Mouse (Mus musculus) embryonic facial prominence, embryonic 10.5 days (tissue): ENCODE data around the gene Rsph10b. TPM values are rescaled to one million over a fixed set of nuclear protein-coding genes. Genes with fewer than 3 reads are reported as not detected.

Source experiments
- DNase-seq: peaks from one replicate; pipeline ENCODE4 v3.0.0-alpha.2; 2017; ENCODE audit warnings: low spot score
- H3K27ac ChIP-seq: fragments of 300-500 bp; sonication (generic); replicated peaks from 2 replicates; pipeline ENCODE4 v1.5.1; 2016; ENCODE audit warnings: mild to moderate bottlenecking
- H3K27me3 ChIP-seq: fragments of 300-500 bp; sonication (generic); replicated peaks from 2 replicates; pipeline ENCODE4 v1.6.1; 2016; ENCODE audit warnings: low read depth, mild to moderate bottlenecking; ENCODE audit not compliant: poor library complexity, severe bottlenecking
- H3K36me3 ChIP-seq: fragments of 300-500 bp; sonication (generic); replicated peaks from 2 replicates; pipeline ENCODE4 v1.6.1; 2016; ENCODE audit warnings: mild to moderate bottlenecking, moderate library complexity
- H3K4me1 ChIP-seq: fragments of 300-500 bp; sonication (generic); 2 replicates; pipeline ENCODE4 v1.6.1; 2016
- H3K4me3 ChIP-seq: fragments of 300-500 bp; sonication (generic); 2 replicates; pipeline ENCODE4 v1.5.1; 2016; ENCODE audit warnings: mild to moderate bottlenecking, moderate library complexity
- H3K9me3 ChIP-seq: fragments of 300-500 bp; sonication (generic); 2 replicates; pipeline ENCODE4 v1.6.1; 2016; ENCODE audit warnings: mild to moderate bottlenecking
- WGBS: fragments of 180-500 bp; shearing (Covaris S2); methylation state at CpG from one replicate; pipeline ENCODE4 v1.1.7; 2016; 5-methylcytosine and 5-hydroxymethylcytosine counted together
- polyA plus RNA-seq: library from polyadenylated mRNA; unstranded; fragments of >200 nt; fragmentation: Nextera tagmentation; extraction: Ambion mirVana; gene quantifications from 2 replicates; pipeline ENCODE4 v1.2.1, GENCODE M21; 2016

Rsph10b gene
- polyA plus RNA-seq, 1 experiment from 2014 or later = 1.2 TPM

DNA sequence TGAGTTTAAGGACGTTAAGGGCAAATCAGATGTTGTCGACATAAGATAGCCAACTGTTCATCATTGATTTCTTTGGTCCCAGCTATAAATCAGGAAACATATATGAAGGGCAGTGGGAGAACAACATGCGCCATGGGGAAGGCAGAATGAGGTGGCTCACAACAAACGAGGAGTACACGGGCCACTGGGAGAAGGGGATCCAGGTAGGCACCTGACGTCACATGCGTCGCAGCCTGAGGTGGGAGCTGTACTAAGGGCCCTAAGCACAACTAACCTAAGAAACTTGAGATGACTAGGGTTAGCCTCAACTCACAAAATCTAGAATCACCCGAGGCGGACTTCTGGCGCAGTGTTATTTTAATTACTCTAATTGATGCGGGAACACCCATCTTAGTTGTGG lies 15.5 kb downstream of the Rsph10b start:
- H3K27ac ChIP-seq = no peak overlapping the region
- no peaks in the 10 kb centered on the region for H3K4me1 ChIP-seq
- H3K4me3 ChIP-seq = no peak overlapping the region
- no peak for DNase-seq
- H3K36me3 ChIP-seq = no peaks in the 10 kb centered on the region
- 89% methylated on average over 12 of the region's 12 CpGs for WGBS
- H3K27me3 ChIP-seq = no peaks in the 10 kb centered on the region
- no peaks in the 10 kb centered on the region for H3K9me3 ChIP-seq

DNA sequence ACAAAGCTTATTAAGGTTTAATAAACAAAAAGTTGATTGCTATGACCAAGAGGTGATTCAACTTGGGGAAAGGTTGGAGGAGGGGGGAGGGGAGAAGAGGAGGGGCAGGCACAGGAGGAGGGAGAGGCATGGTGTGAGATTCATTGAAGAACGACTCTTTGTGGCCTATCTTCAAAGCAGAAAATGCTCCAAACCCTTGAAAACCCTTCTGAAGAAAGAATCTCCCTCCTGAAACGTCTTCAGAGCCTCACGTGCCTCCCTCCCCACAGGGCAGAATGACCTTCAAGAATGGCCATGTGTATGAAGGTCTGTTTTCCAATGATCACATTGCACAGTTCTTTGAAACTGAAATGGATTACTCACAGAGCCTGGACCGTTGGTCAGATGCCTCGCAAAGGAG lies 17.2 kb downstream of the Rsph10b start:
- Histone ChIP-seq H3K27me3 (no peaks in the 10 kb centered on the region), H3K4me1 (no peaks in the 10 kb centered on the region), H3K4me3 (no peak overlapping the region), H3K27ac (no peak overlapping the region), H3K9me3 (no peaks in the 10 kb centered on the region), H3K36me3 (no peaks in the 10 kb centered on the region)
- WGBS = 42% methylated on average over 5 of the region's 5 CpGs
- no peak for DNase-seq

DNA sequence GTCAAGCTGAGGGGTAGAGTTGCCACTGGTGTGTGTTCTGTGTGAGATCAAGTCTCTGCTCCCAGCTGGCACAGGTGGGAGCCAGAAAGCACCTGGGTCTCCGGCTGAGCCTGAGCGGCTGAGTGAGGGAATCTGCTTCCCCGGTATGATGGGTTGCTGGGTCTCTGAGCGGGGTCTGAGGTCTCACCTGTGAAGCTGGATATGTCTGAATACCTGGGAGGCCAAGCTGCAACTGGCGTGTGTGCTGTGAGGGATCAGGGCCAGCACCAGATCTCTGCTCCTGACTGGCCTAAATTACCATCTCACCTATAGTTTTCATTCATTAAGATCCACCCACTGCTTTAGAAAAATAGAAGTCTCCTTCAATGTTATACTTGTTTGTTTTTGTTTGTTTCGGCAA lies 24.3 kb downstream of the Rsph10b start:
- H3K36me3 ChIP-seq = no peaks in the 10 kb centered on the region
- WGBS = 91% methylated on average over 6 of the region's 6 CpGs
- no peak for DNase-seq
- no peaks in the 10 kb centered on the region for H3K27me3 ChIP-seq
- H3K4me1 ChIP-seq = no peaks in the 10 kb centered on the region
- H3K27ac ChIP-seq = no peak overlapping the region
- H3K4me3 ChIP-seq = no peak overlapping the region
- H3K9me3 ChIP-seq = peaks cover 3% of the 10 kb centered on the region

DNA sequence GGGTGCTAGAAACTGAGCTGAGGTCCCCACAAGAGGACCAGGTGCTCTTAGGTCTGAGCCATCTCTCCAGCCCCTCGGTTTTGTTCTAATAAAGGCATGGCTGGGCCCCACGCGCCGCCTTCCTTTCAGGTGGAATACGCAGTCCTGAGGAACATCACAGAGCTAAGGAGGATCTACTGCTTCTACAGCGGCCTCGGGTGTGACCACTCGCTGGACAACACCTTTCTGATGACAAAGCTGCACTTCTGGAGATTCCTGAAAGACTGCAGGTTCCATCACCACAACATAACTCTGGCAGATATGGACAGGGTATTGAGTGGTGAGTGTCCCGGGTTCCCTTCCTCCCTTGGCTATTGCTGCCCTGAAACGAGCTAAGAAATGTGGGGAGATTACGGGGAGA lies 26.7 kb downstream of the Rsph10b start:
- H3K27me3 ChIP-seq = no peaks in the 10 kb centered on the region
- no peak for DNase-seq
- H3K4me1 ChIP-seq = no peaks in the 10 kb centered on the region
- H3K4me3 ChIP-seq = no peak overlapping the region
- no peaks in the 10 kb centered on the region for H3K36me3 ChIP-seq
- no peak overlapping the region for H3K27ac ChIP-seq
- WGBS = 95% methylated on average over 11 of the region's 11 CpGs
- H3K9me3 ChIP-seq = peaks cover 3% of the 10 kb centered on the region

DNA sequence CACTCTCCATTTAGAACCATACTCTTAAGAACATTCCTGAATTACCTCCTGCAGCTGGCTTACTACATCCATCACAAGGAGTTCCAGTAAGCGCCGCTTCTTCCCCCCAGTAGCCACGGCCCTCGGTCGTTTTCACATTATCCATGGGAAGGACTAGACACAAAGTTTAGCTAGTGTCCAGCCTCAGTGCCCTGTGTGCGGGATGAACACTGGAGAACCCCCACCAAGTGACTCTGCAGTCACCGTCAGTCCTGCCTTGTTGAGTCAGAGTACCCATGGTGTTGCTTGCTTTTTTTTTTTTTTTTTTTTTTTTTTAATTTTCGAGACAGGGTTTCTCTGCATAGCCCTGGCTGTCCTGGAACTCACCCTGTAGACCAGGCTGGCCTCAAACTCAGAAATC lies 28.3 kb downstream of the Rsph10b start:
- peaks cover 3% of the 10 kb centered on the region for H3K9me3 ChIP-seq
- no peak overlapping the region for H3K4me3 ChIP-seq
- DNase-seq = no peak
- WGBS = 84% methylated on average over 8 of the region's 8 CpGs
- H3K27ac ChIP-seq = no peak overlapping the region
- no peaks in the 10 kb centered on the region for H3K4me1 ChIP-seq
- H3K27me3 ChIP-seq = no peaks in the 10 kb centered on the region
- H3K36me3 ChIP-seq = no peaks in the 10 kb centered on the region

DNA sequence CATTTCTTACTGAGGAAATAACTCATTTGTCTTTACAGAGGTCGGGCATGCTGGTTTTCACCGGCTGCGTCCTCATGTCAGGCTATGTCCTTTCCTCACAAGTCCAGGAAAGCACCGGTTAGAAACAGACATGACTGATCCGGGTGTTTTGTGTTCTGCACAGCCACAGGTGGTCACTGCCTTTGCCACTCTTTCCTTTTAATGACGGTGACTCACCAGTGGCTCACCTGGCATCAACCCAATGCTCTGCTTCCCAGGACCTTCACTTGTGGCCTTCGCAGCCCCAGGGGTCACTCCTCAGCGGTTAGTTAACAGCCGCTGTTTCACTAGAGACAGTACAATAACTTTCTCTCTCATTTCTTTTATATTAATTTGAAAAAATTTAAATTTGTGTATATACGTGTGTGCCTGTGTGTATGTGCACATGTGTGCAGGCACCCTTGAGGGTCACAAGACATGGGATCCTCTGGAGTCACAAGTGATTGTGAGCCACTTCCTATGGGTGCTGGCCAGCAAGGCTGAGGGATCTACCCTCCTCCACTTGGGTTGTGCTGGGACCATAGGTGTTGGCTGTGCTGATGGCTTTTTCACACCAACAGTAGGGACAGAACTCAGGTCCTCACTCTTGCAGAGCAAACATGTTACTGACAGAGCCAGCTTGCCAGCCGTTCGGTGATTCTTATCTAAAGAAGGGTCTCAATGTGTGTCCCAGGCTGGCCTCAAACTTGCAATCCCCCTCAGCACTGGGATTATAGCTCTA lies 32.9 kb downstream of the Rsph10b start:
- Histone ChIP-seq H3K27me3 (no peaks in the 10 kb centered on the region), H3K4me3 (no peak overlapping the region), H3K4me1 (no peaks in the 10 kb centered on the region), H3K9me3 (no peaks in the 10 kb centered on the region), H3K36me3 (no peaks in the 10 kb centered on the region), H3K27ac (no peak overlapping the region)
- 91% methylated on average over 12 of the region's 12 CpGs for WGBS
- DNase-seq = no peak

DNA sequence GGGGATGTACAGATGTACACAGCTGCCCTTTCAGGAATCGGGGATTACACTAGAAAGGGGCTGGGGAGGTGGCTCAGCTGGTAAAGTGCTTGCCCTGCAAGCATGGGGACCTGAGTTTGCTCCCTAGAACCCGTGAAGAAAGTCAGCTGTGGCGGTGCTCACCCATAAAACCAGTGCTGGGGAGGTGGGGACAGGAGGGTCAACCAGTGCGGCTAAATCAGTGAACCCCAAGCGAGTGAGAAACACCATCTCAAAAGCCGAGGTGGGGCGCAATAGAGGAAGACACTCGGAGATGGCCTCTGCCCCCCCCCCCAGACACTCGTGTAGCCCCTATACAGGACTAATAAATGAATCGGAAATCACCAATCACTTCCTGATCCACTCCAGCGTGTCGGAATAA lies 33.8 kb downstream of the Rsph10b start:
- no peak for DNase-seq
- Histone ChIP-seq H3K9me3 (no peaks in the 10 kb centered on the region), H3K4me1 (no peaks in the 10 kb centered on the region), H3K4me3 (no peak overlapping the region), H3K27ac (no peak overlapping the region), H3K36me3 (no peaks in the 10 kb centered on the region), H3K27me3 (no peaks in the 10 kb centered on the region)
- WGBS = 92% methylated on average over 12 of the region's 12 CpGs

DNA sequence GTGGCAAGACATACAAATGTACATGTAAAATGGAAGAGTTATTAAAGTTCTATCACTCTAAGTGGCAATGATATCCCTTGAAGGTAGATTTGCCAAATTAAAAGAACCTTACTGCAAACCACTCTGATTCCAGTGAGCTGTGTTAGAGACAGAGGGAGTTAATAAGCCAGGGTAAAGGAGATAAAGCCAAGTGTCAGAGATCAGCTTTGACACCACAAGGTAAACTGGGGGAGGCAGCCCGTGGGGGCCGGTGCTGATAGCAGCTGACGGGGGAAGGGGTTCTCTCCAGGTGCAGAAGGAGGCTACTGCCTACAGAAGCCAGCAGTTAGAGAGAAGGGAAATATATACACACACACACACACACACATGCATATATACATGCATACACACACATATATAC lies 39.8 kb downstream of the Rsph10b start:
- H3K9me3 ChIP-seq = no peaks in the 10 kb centered on the region
- H3K27me3 ChIP-seq = no peaks in the 10 kb centered on the region
- H3K4me3 ChIP-seq = no peak overlapping the region
- H3K36me3 ChIP-seq = no peaks in the 10 kb centered on the region
- no peak overlapping the region for H3K27ac ChIP-seq
- 85% methylated on average over 3 of the region's 3 CpGs for WGBS
- H3K4me1 ChIP-seq = no peaks in the 10 kb centered on the region
- DNase-seq = no peak

DNA sequence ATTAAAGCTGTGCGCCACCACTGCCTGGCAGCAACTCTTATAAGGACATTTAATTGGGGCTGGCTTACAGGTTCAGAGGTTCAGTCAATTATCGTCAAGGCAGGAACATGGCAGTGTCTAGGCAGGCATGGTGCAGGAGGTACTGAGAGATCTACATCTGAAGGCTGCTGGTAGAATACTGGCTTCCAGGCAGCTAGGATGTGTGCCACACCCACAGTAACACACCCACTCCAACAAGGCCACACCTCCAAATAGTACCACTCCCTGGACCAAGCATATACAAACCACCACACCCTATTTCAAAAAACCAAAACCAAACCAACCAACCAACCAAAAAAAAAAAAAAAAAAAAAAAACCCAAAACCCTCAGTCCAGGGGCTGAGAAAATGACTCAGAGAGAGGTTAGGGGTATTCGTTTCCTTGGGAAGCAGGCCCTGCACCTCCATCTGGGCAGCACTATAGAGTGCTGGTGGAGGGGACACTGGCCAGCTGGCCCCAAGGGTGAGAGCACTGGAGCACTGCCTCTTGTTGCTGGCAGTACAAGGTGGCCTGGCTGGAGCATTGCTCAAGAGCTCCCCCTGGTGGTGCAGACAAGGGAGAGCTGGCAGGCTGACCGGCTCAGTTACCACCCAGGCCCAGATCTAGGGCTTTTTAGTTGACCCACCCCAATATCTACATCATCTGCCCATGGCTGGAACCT lies 42.2 kb downstream of the Rsph10b start:
- H3K27me3 ChIP-seq = no peaks in the 10 kb centered on the region
- H3K36me3 ChIP-seq = no peaks in the 10 kb centered on the region
- no peaks in the 10 kb centered on the region for H3K9me3 ChIP-seq
- DNase-seq = peak; percentile 85
- H3K27ac ChIP-seq = no peak overlapping the region
- 54% methylated on average over 4 of the region's 4 CpGs for WGBS
- H3K4me3 ChIP-seq = no peak overlapping the region
- no peaks in the 10 kb centered on the region for H3K4me1 ChIP-seq

DNA sequence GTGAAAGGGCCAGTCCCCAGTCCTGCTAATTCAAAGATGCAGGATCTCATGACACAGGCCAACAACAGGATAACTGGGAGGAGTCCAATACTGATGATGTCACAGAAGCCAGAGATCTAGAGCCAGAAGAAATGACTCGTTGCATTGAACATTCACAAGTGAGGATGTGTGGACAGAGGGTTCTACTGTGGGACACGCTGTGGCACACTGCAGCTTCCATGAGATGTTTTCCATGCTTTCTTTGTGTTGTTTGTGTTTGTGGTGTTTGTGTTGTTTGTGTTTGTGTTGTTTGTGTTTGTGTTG lies 42.7 kb downstream of the Rsph10b start:
- WGBS = 68% methylated on average over 2 of the region's 2 CpGs
- no peaks in the 10 kb centered on the region for H3K36me3 ChIP-seq
- DNase-seq = no peak

DNA sequence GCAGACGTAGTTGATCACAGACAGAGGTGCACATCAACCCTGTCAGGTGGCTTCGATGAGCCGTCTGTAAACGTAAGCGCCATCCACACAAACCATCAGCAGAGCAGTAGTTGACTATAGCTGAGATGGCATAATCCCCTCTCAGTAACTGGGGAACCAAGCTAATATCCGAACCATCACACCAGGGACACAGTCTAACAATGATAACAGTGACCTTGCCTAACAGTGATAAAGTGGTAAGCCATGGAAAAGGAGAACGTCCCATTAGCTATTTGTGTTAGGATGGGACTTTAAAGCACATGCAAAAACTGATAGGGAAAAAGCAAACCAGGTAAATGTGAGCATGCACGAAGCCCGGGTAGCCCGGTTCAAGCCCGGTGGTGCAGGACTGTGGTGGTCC lies 43.4 kb downstream of the Rsph10b start:
- no peak for DNase-seq
- 91% methylated on average over 11 of the region's 11 CpGs for WGBS

More for the DNA sequence above, 42.7 kb downstream of the Rsph10b start:
- no peaks in the 10 kb centered on the region for H3K27me3 ChIP-seq
- no peak overlapping the region for H3K27ac ChIP-seq
- no peak overlapping the region for H3K4me3 ChIP-seq
- H3K4me1 ChIP-seq = peaks cover 5% of the 10 kb centered on the region
- H3K9me3 ChIP-seq = no peaks in the 10 kb centered on the region

DNA sequence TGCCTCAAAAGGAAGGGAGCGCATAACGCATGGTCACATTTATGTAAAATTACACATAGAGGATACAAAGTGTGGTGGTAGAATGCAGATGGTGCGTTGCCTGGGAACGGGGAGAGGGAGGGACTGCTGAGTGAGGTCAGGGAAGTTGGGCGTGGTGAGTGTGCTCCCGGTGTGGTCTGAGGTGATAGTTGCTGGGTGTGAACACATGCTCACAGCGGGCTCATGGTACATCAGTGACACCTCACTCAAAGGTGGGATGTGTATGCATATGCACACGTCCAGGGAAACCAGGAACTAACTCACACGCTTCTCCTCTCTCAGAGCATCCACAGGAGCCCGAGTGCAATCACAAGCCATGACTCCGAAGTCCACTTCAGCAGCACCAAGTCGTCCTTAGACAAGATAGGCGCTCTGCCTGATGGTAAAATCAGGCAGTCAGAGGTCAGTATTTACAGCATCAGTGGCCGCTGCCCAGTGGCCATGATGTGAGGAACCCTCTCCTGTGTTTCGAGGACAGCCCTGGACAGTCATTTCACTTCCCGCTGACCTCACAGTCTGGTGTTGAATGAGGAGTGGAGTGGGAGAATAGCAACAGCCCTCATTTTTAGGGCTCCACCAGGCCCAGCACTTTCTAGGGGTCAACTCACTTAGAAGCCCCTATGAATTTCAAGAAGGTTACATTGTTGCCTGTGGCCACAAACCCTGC lies 44.0 kb downstream of the Rsph10b start:
- peaks cover 14% of the 10 kb centered on the region for H3K4me1 ChIP-seq
- no peaks in the 10 kb centered on the region for H3K9me3 ChIP-seq
- H3K27me3 ChIP-seq = no peaks in the 10 kb centered on the region
- no peak overlapping the region for H3K27ac ChIP-seq
- H3K4me3 ChIP-seq = no peak overlapping the region
- 84% methylated on average over 16 of the region's 16 CpGs for whole genome bisulfite sequencing
- H3K36me3 ChIP-seq = no peaks in the 10 kb centered on the region
- no peak for DNase-seq

More for the DNA sequence above, 43.4 kb downstream of the Rsph10b start:
- Histone ChIP-seq H3K36me3 (no peaks in the 10 kb centered on the region), H3K4me3 (no peak overlapping the region), H3K4me1 (peaks cover 11% of the 10 kb centered on the region), H3K27ac (no peak overlapping the region), H3K27me3 (no peaks in the 10 kb centered on the region), H3K9me3 (no peaks in the 10 kb centered on the region)

DNA sequence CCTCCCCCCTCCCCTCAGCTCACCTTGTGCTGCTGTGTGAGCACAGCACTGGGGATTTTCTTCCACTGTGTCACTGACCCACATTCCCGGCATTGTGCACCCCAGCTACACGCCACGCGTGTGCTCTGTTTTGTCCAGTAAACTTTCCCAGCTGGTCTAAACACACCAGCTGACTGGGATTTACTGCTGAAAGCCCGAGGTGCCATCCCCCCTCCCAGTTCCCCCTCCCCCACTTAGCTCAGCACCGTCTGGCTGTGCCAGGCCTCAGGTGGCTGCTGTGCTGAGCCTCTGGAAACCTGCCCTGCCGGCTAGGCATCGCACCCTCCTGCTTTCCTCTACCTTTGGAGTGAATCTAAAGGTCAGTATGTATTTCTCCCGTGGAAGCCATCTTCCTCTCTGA lies 48.0 kb downstream of the Rsph10b start:
- Histone ChIP-seq H3K4me3 (no peak overlapping the region), H3K27me3 (no peaks in the 10 kb centered on the region), H3K4me1 (peaks cover 14% of the 10 kb centered on the region), H3K27ac (peak overlapping the region; percentile 5; the same call in 1 of the 2 replicates), H3K9me3 (no peaks in the 10 kb centered on the region), H3K36me3 (peaks cover 26% of the 10 kb centered on the region)
- DNase-seq = no peak
- 32% methylated on average over 9 of the region's 9 CpGs for WGBS
